Mouse (Mus musculus) testis, adult 2 months (tissue): Measurements from ENCODE around the gene Fbxw4.

Experiments used
- CTCF ChIP-seq: fragments of 200-500 bp; IDR thresholded peaks from 2 replicates; pipeline ENCODE4 v1.5.1; 2012; ENCODE audit warnings: low read depth, mild to moderate bottlenecking, inconsistent platforms, low read length, moderate library complexity; ENCODE audit not compliant: control insufficient read depth, insufficient read depth, insufficient replicate concordance
- POLR2A ChIP-seq: fragments of 200-500 bp; IDR thresholded peaks from 2 replicates; pipeline ENCODE4 v1.6.1; 2012; ENCODE audit warnings: low read depth, mild to moderate bottlenecking, inconsistent platforms, low read length, moderate library complexity; ENCODE audit not compliant: control insufficient read depth

GRCm38 (mm10) chr19:45594079-45594478, 66.0 kb downstream of the Fbxw4 start:
- no peak for TF ChIP-seq CTCF
- no peak for TF ChIP-seq POLR2A
